Mouse (Mus musculus) heart, adult 2 months (tissue): ENCODE measurements at regions not wholly inside any gene's neighbourhood (a gene's known extent, or its start where the extent isn't known, plus 50 kb on each side); places are given as distances from the start of the nearest gene placed in this dataset.

Source experiments
- CTCF ChIP-seq: fragments of 200-600 bp; IDR thresholded peaks from 2 replicates; pipeline ENCODE4 v1.8.1; 2022; ENCODE audit warnings: antibody characterized with exemption, mild to moderate bottlenecking, moderate library complexity
- POLR2A ChIP-seq: fragments of 200-500 bp; IDR thresholded peaks from 2 replicates; pipeline ENCODE4 v1.6.1; 2011; ENCODE audit warnings: mild to moderate bottlenecking, low read depth, low read length, control low read depth; ENCODE audit not compliant: insufficient read depth

DNA sequence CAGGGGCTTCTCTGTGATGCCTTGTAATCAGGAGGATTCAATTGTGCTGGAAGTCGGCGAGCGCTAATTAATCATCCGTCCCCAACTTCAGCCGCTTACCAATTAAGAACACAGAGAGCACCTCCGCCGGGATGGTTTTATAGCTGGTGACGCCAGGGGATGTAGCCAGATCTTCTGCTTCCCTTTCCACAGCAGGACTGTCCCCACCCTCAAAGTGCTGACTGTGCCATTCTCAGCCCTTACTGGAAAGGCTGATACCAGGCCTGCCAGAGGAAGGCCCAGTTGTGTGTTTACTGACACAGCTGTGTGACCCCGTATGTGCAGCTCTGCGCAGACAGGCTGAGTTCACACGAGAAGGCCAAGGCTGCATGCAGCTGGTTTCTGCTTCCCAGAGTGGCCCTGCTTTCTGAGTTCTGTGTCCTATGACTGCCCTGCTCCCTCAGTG, 59.9 kb upstream of the Bend4 start:
- no peak for TF ChIP-seq POLR2A
- no peak for TF ChIP-seq CTCF
